8 mouse cellular contexts compared by ENCODE assay signal in the genomic region with DNA sequence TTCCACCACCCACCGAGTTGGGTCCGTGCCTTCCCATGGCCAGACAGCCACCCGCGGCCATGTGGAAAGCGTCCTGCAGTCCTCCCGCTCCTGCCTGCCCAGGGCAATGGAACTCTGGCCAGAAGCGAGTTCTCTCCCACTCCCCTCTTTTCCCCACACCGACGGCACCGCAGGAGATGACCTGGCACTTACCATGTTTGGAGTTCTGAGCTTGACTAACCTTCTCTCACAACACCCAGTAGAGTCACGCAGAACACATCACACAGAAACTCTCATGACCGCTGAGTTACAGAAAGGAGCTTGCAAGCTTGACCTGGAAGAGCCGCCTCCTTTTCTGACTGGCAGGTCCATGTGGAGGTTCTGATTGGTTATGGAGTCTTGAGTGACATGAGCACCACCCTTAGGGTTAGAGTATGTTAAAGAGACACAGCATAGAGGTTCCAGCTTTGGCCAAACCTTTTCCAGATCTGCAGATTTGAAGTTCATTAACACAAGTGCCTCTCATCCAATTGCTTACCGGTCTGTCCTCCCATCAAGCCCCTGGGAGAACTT. TPM values are rescaled to one million over a fixed set of nuclear protein-coding genes. Genes with fewer than 3 reads are reported as not detected.
DNase-seq lines count a peak whose midpoint lies in the region; ATAC-seq and TF ChIP-seq lines count a peak whose summit lies in the region.
"Not testable (repeated sequence)": the region's sequence is repeated elsewhere in the genome, so short reads cannot be mapped to it uniquely, and the experiment has no call there.

TSS of gene Zfp931 (minus strand) at position 311 of the 552 bp plus-strand sequence.

- not testable (repeated sequence) for TF ChIP-seq CTCF in C2C12 (IDR thresholded peaks at IDR 0.05; ENCODE audit: control insufficient read depth, insufficient read depth, insufficient read length); heart, postnatal 0 days (IDR thresholded peaks at IDR 0.05; ENCODE audit: low read depth)

- not testable (repeated sequence) for H3K79me2 ChIP-seq in C2C12 (ENCODE audit: control insufficient read depth, insufficient read depth)

- H3K79me3 ChIP-seq in C2C12 (ENCODE audit: low read depth): not testable (repeated sequence)

- H3K9ac ChIP-seq in forebrain, embryonic 16.5 days (replicated peaks; ENCODE audit: low read depth, low read length); heart, postnatal 0 days (replicated peaks; ENCODE audit: low read depth, low read length); neural tube, embryonic 12.5 days: not testable (repeated sequence)
- peak within 1 kb of the TSS; percentile 41 for H3K9ac ChIP-seq in lung, embryonic 15.5 days

- H3ac ChIP-seq in C2C12 (ENCODE audit: control insufficient read depth, insufficient read length, low read depth): not testable (repeated sequence)

- WGBS in forebrain, embryonic 16.5 days: 0% methylated on average over 3 of the region's 14 CpGs
- WGBS in heart, postnatal 0 days: 0% methylated on average over 2 of the region's 14 CpGs
- 2% methylated on average over 8 of the region's 14 CpGs for WGBS in lung, embryonic 15.5 days
- WGBS in neural tube, embryonic 12.5 days: 0% methylated on average over 9 of the region's 14 CpGs

- H3K9me3 ChIP-seq in forebrain, embryonic 16.5 days (ENCODE audit: control insufficient read depth, low read length); heart, postnatal 0 days (replicated peaks; ENCODE audit: control insufficient read depth, low read length); lung, embryonic 15.5 days; neural tube, embryonic 12.5 days: not testable (repeated sequence)

- H3K36me3 ChIP-seq in C2C12 (ENCODE audit: control insufficient read depth, insufficient read depth); forebrain, embryonic 16.5 days (ENCODE audit: control insufficient read depth, insufficient read depth); heart, postnatal 0 days (replicated peaks; ENCODE audit: control insufficient read depth, insufficient read depth, low read length); lung, embryonic 15.5 days; neural tube, embryonic 12.5 days: not testable (repeated sequence)

- peak within 1 kb of the TSS; percentile 45 for H3K4me2 ChIP-seq in forebrain, embryonic 16.5 days (ENCODE audit: low read length)
- peak within 1 kb of the TSS; percentile 53 for H3K4me2 ChIP-seq in heart, postnatal 0 days (ENCODE audit: low read depth, low read length)
- peak within 1 kb of the TSS; percentile 50 for H3K4me2 ChIP-seq in lung, embryonic 15.5 days
- peak within 1 kb of the TSS; percentile 56 for H3K4me2 ChIP-seq in neural tube, embryonic 12.5 days (replicated peaks)

- not testable (repeated sequence) for H3K27me3 ChIP-seq in C2C12 (ENCODE audit: control insufficient read depth, insufficient read depth, insufficient read length); forebrain, embryonic 16.5 days (replicated peaks; ENCODE audit: control insufficient read depth, insufficient read depth, low read length); heart, postnatal 0 days (ENCODE audit: control insufficient read depth, insufficient read depth, low read length); lung, embryonic 15.5 days; neural tube, embryonic 12.5 days (replicated peaks)

- DNase-seq in cerebellum, adult 11-12 months: peak; percentile 48
- DNase-seq in heart, postnatal 0 days (ENCODE audit: low spot score): not testable (repeated sequence)
- peak; percentile 38 to 49 for DNase-seq in kidney, adult 8-10 months
- peak in 1 of 2 experiments; percentile 19 for DNase-seq in left cerebral cortex, postnatal 14 days (ENCODE audit: low spot score in 2 of 2)

- not testable (repeated sequence) for TF ChIP-seq EP300 in heart, postnatal 0 days (IDR thresholded peaks at IDR 0.05; ENCODE audit: low read depth)

- intact Hi-C loops in left cerebral cortex, postnatal 14 days (cut with DNase I): not testable (repeated sequence)

- not testable (repeated sequence) for H3K27ac ChIP-seq in forebrain, embryonic 16.5 days (ENCODE audit: low read length); heart, postnatal 0 days (ENCODE audit: low read depth); lung, embryonic 15.5 days; neural tube, embryonic 12.5 days

- not testable (repeated sequence) for H3K4me1 ChIP-seq in forebrain, embryonic 16.5 days (replicated peaks; ENCODE audit: control insufficient read depth, insufficient read depth, low read length); heart, postnatal 0 days (ENCODE audit: control insufficient read depth, insufficient read depth); lung, embryonic 15.5 days; neural tube, embryonic 12.5 days

- H3K4me3 ChIP-seq in C2C12 (ENCODE audit: insufficient read depth, poor library complexity, severe bottlenecking): peak within 1 kb of the TSS; percentile 32
- peak within 1 kb of the TSS; percentile 43 for H3K4me3 ChIP-seq in forebrain, embryonic 16.5 days (replicated peaks; ENCODE audit: low read length)
- H3K4me3 ChIP-seq in heart, postnatal 0 days (ENCODE audit: low read depth, low read length): peak within 1 kb of the TSS; percentile 49
- H3K4me3 ChIP-seq in lung, embryonic 15.5 days: peak within 1 kb of the TSS; percentile 47
- H3K4me3 ChIP-seq in neural tube, embryonic 12.5 days: peak within 1 kb of the TSS; percentile 39

- not testable (repeated sequence) for ATAC-seq in forebrain, embryonic 16.5 days; heart, postnatal 0 days (ENCODE audit: insufficient read depth, low read depth); lung, embryonic 15.5 days (ENCODE audit: borderline replicate concordance, extremely low read depth, low FRiP score, low TSS enrichment); neural tube, embryonic 12.5 days (ENCODE audit: low FRiP score, low read depth)

RNA-seq across cellular contexts. Expression of gene Zfp931, which starts in this region (rescaled TPM):
- 1.5 TPM for polyA plus RNA-seq in C2C12 (2012; fragmentation: generic; extraction: Trizol)
- polyA plus RNA-seq in forebrain, embryonic 16.5 days (2015; fragmentation: Nextera tagmentation; extraction: Ambion mirVana): 14.5 and 16.9 TPM in 2 replicates
- 4.6 and 9.7 TPM in 2 replicates for total RNA-seq in heart, postnatal 0 days (2014; rRNA removed; ENCODE audit: low replicate concordance)
- 7.7 and 8.8 TPM in 2 replicates for polyA plus RNA-seq in heart, postnatal 0 days (2015; fragmentation: Nextera tagmentation; extraction: Ambion mirVana)
- total RNA-seq in left cerebral cortex, postnatal 14 days (2021): 10 to 100 TPM; 19.6 to 20.2 TPM
- 18.6 and 20.3 TPM in 2 replicates for polyA plus RNA-seq in lung, embryonic 15.5 days (2015; fragmentation: Nextera tagmentation; extraction: Ambion mirVana)
- polyA plus RNA-seq in neural tube, embryonic 12.5 days (2016; fragmentation: Nextera tagmentation; extraction: Ambion mirVana): 10.1 and 12.9 TPM in 2 replicates
